23 mouse cellular contexts compared by ENCODE assay signal in genomic region chr6:112509590-112510131, GRCm38 (mm10). TPM values are rescaled to one million over a fixed set of nuclear protein-coding genes. Genes with fewer than 3 reads are reported as not detected.
DNase-seq lines count a peak whose midpoint lies in the region; ATAC-seq and TF ChIP-seq lines count a peak whose summit lies in the region.
"Had no signal": no experiment of that assay in that cellular context is flagged by ENCODE, and none has a peak within 500 bp of the region (broad histone marks: within the 10 kb centered on the region; RNA-seq: fewer than 3 reads in every experiment).

No protein-coding gene starts in this region.

- no peak overlapping the region for H3K9ac ChIP-seq in hindbrain, postnatal 0 days (replicated peaks; ENCODE audit: low read length)
- H3K9ac ChIP-seq: embryonic facial prominence, embryonic 13.5 days; limb, embryonic 15.5 days; liver, embryonic 15.5 days; midbrain, embryonic 12.5 days; neural tube, embryonic 15.5 days had no signal

- no peak for TF ChIP-seq CTCF in hindbrain, postnatal 0 days (IDR thresholded peaks at IDR 0.05; ENCODE audit: low read depth)
- TF ChIP-seq CTCF in olfactory bulb, adult 2 months (IDR thresholded peaks at IDR 0.05; ENCODE audit: insufficient read depth, low read depth, low read length) = no peak

- no peaks in the 10 kb centered on the region for H3K36me3 ChIP-seq in hindbrain, postnatal 0 days (ENCODE audit: insufficient read depth, low read length)
- H3K36me3 ChIP-seq in hindbrain, embryonic 10.5 days = no peaks in the 10 kb centered on the region
- H3K36me3 ChIP-seq: embryonic facial prominence, embryonic 13.5 days; limb, embryonic 15.5 days; liver, embryonic 15.5 days; midbrain, embryonic 12.5 days; neural tube, embryonic 15.5 days had no signal

- H3K4me1 ChIP-seq in hindbrain, postnatal 0 days (ENCODE audit: insufficient read depth, low read length) = no peaks in the 10 kb centered on the region
- peaks cover 9% of the 10 kb centered on the region; the same call in 1 of the 2 replicates for H3K4me1 ChIP-seq in hindbrain, embryonic 10.5 days (replicated peaks)
- H3K4me1 ChIP-seq in olfactory bulb, adult 2 months (ENCODE audit: control insufficient read depth, insufficient read depth, low read length) = peaks cover 6% of the 10 kb centered on the region
- H3K4me1 ChIP-seq: liver, embryonic 15.5 days had no signal

- no peaks in the 10 kb centered on the region for H3K9me3 ChIP-seq in hindbrain, postnatal 0 days (ENCODE audit: low read length)
- no peaks in the 10 kb centered on the region for H3K9me3 ChIP-seq in hindbrain, embryonic 10.5 days
- H3K9me3 ChIP-seq: embryonic facial prominence, embryonic 13.5 days; limb, embryonic 15.5 days; liver, embryonic 15.5 days; midbrain, embryonic 12.5 days; neural tube, embryonic 15.5 days had no signal

- peak; percentile 11 for DNase-seq in hindbrain, postnatal 0 days (ENCODE audit: low spot score)
- DNase-seq in hindbrain, embryonic 10.5 days (ENCODE audit: low spot score) = no peak
- peak; percentile 36 for DNase-seq in layer of hippocampus, adult 9-11 months
- no peak for DNase-seq in layer of hippocampus, postnatal 36 days
- DNase-seq in brain, adult 2 months (ENCODE audit: low read depth, low spot score) = peak; percentile 66
- DNase-seq in lung, postnatal 25 days (ENCODE audit: low spot score) = no peak
- DNase-seq: adrenal gland, adult 8-10 months; cerebellum, adult 11-12 months; gastrocnemius, postnatal 10 days; heart, adult 18-20 months; heart, postnatal 36 days; right cerebral cortex, postnatal 14 days had no signal

- no peak for TF ChIP-seq POLR2A in olfactory bulb, adult 2 months (IDR thresholded peaks at IDR 0.05; ENCODE audit: insufficient read depth, low read depth, low read length)

- 44% methylated on average over 2 of the region's 2 CpGs for WGBS in hindbrain, postnatal 0 days
- WGBS in hindbrain, embryonic 10.5 days = 62% methylated on average over 2 of the region's 2 CpGs
- 25% methylated on average over 2 of the region's 2 CpGs for WGBS in olfactory bulb, adult 2 months

- H3K4me2 ChIP-seq in hindbrain, postnatal 0 days (ENCODE audit: low read depth, low read length) = no peak overlapping the region
- H3K4me2 ChIP-seq: embryonic facial prominence, embryonic 13.5 days; limb, embryonic 15.5 days; liver, embryonic 15.5 days; midbrain, embryonic 12.5 days; neural tube, embryonic 15.5 days had no signal

- 0 out of 2 replicates have a peak, but pooled peaks cover 2% of the 10 kb centered on the region for H3K27me3 ChIP-seq in hindbrain, postnatal 0 days (ENCODE audit: insufficient read depth, low read length)
- peaks cover 80% of the 10 kb centered on the region for H3K27me3 ChIP-seq in hindbrain, embryonic 10.5 days (ENCODE audit: insufficient read depth, poor library complexity, severe bottlenecking)
- H3K27me3 ChIP-seq: embryonic facial prominence, embryonic 13.5 days; limb, embryonic 15.5 days; liver, embryonic 15.5 days; Patski had no signal

- no peak overlapping the region; the same call in 1 of the 2 replicates for H3K27ac ChIP-seq in hindbrain, postnatal 0 days
- no peak overlapping the region for H3K27ac ChIP-seq in hindbrain, embryonic 10.5 days
- peak overlapping the region; percentile 48 for H3K27ac ChIP-seq in olfactory bulb, adult 2 months (ENCODE audit: insufficient read depth, low read depth, low read length)
- H3K27ac ChIP-seq: embryonic facial prominence, embryonic 13.5 days; limb, embryonic 15.5 days; liver, embryonic 15.5 days; midbrain, embryonic 12.5 days; neural tube, embryonic 15.5 days had no signal

- H3K4me3 ChIP-seq in hindbrain, postnatal 0 days (ENCODE audit: low read length) = no peak overlapping the region
- H3K4me3 ChIP-seq in hindbrain, embryonic 10.5 days = no peak overlapping the region
- no peak overlapping the region for H3K4me3 ChIP-seq in olfactory bulb, adult 2 months (ENCODE audit: insufficient read depth, low read depth, low read length)
- H3K4me3 ChIP-seq: embryonic facial prominence, embryonic 13.5 days; limb, embryonic 15.5 days; liver, embryonic 15.5 days; midbrain, embryonic 12.5 days; neural tube, embryonic 15.5 days had no signal

- ATAC-seq in hindbrain, postnatal 0 days = 0 out of 2 replicates have a peak, but pooled peaks have one; percentile 21
- ATAC-seq: inflammation-experienced regulatory T-cells, adult 6 months; lung, postnatal 0 days had no signal

RNA-seq across cellular contexts. Expression of gene Oxtr, which starts 19.9 kb away (rescaled TPM):
- 5.2 and 8.4 TPM in 2 replicates for total RNA-seq in hindbrain, postnatal 0 days (2014; rRNA removed)
- 2.2 and 2.7 TPM in 2 replicates for polyA plus RNA-seq in hindbrain, postnatal 0 days (2015; fragmentation: Nextera tagmentation; extraction: Ambion mirVana)
- polyA plus RNA-seq in hindbrain, embryonic 10.5 days (2016; fragmentation: Nextera tagmentation; extraction: Ambion mirVana) = 0.17 and 0.43 TPM in 2 replicates
- total RNA-seq in layer of hippocampus, postnatal 36 days (2021) = 1 to 10 TPM; 7.2 to 8.7 TPM
- not detected in 2 replicates for polyA plus RNA-seq in olfactory bulb, adult 2 months (2012; ENCODE audit: insufficient read depth, insufficient read length, low replicate concordance, missing spikeins)
- polyA plus RNA-seq: inflammation-experienced regulatory T-cells, adult 6 months; liver, embryonic 15.5 days had no signal

RNA-seq across cellular contexts. Expression of gene Cav3, which starts 50.4 kb away (rescaled TPM):
- not detected in 2 replicates for total RNA-seq in hindbrain, postnatal 0 days (2014; rRNA removed)
- polyA plus RNA-seq in hindbrain, postnatal 0 days (2015; fragmentation: Nextera tagmentation; extraction: Ambion mirVana) = 0.16 TPM in 1 of 2 replicates, not detected in the other
- not detected in 2 replicates for polyA plus RNA-seq in hindbrain, embryonic 10.5 days (2016; fragmentation: Nextera tagmentation; extraction: Ambion mirVana)
- total RNA-seq in layer of hippocampus, postnatal 36 days (2021) = under 1 TPM; 0.56 to 0.90 TPM
- not detected in 2 replicates for polyA plus RNA-seq in olfactory bulb, adult 2 months (2012; ENCODE audit: insufficient read depth, insufficient read length, low replicate concordance, missing spikeins)
- total RNA-seq: adrenal gland, adult 8-10 months; megakaryocyte progenitor cell, adult 5-6 weeks had no signal
- polyA plus RNA-seq: inflammation-experienced regulatory T-cells, adult 6 months; midbrain, embryonic 12.5 days; Patski; stomach, embryonic 14.5 days had no signal

Comparison
In these comparisons a context has a peak if more than half of its experiments do, and no peak if none do; other contexts are left out.
1. DNase-seq: peak in hindbrain, postnatal 0 days (single experiment), layer of hippocampus, adult 9-11 months (single experiment) and brain, adult 2 months (single experiment); none in hindbrain, embryonic 10.5 days (single experiment), layer of hippocampus, postnatal 36 days (0 of 2) and lung, postnatal 25 days (single experiment).